Mouse (Mus musculus): ENCODE data around the gene Ick. TPM values are rescaled to one million over a fixed set of nuclear protein-coding genes. Genes with fewer than 3 reads are reported as not detected.
"Not testable (repeated sequence)": the region's sequence is repeated elsewhere in the genome, so short reads cannot be mapped to it uniquely, and the experiment has no call there.

The Ick gene
- 18.2 and 20.5 TPM in 2 replicates for polyA plus RNA-seq (2012; rRNA removed)

DNA sequence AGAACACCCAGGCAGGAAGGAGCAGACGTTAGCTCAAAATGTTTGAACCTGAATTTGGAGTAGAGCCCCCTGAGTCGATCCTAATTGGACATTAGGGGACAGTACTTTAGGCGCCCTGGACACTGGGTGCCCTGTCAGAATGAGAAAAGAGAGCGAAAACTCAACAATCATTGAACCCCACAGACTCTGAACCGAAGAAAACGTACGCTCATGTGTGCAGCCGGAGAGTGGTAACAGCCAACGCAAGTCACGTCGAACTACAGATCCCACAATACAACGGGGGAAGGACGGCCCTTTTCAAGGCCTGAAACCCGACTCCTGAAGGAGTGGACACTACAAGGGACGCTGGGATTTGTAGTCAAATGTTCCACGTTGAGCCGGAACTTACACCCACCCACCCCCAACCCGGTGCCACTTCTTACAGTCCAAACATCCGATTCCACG is at the start of gene Ick, which contains the start of gene Fbxo9:
TSS of gene Ick (plus strand) at position 397 of the 444 bp plus-strand sequence.
TSS of gene Fbxo9 (minus strand) at position 270 of the 444 bp plus-strand sequence.
- no peak for DNase-seq (ENCODE audit: low spot score)

DNA sequence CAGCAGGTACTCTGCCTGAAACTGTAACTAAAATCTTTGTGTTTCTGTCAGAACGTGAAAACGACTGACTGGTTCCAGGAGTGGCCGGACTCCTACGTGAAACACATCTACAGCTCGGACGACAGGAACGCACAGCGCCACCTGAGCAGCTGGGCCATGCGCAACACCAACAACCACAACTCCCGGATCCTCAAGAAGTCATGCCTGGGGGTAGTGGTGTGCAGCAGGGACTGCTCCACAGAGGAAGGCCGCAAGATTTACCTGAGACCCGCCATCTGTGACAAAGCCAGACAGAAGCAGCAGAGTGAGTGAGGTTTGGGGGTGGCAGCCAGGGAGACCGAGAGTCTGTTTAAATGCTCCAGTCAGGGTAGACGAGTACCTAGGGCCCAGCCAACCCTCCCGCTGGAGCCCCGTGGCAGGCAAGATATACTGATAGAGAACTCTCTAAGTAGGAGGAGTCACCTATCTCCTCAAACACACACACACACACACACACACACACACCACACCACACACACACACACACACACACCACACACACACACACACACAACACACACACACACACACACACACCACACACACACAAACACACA is 49.4 kb upstream of the Ick start:
- DNase-seq (ENCODE audit: low spot score), result no peak

DNA sequence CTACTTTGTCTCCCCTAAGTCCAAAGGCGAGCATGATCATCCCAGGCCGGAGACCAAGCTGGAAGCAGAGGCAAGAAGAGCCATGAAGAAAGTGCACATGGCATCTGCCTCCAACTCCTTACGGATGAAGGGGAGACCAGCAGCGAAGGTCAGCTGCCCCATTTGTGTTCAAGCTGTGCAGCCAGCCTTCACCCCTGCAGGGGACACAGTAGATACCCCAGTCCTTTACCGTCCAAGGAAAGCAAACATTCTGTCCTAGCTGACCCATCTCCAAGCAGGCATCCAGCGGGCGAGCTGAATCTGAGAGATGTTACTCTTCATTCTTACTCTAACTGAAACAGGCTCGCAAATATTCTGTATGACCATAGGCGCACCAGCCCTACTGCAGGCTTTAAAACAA is 46.6 kb upstream of the Ick start:
- no peak for DNase-seq (ENCODE audit: low spot score)

DNA sequence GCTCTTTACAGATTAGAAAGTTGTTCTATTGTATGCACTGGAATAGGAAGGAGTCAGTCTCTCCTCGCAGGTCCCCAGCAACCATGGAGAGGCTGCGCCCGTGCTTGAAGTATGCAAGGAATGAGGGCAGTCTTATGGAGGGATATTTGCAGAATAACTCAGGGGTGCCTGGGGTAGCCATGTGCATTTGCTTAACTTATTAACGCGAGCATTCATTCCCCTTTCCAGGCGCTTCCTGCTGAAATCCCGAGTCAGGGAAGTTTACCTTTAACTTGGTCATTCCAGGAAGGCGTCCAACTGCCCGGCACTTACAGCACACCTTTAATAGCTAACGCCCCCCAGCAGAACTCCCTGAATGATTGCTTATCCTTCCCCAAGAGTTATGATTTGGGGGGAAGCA is 44.9 kb upstream of the Ick start:
- no peak for DNase-seq (ENCODE audit: low spot score)

DNA sequence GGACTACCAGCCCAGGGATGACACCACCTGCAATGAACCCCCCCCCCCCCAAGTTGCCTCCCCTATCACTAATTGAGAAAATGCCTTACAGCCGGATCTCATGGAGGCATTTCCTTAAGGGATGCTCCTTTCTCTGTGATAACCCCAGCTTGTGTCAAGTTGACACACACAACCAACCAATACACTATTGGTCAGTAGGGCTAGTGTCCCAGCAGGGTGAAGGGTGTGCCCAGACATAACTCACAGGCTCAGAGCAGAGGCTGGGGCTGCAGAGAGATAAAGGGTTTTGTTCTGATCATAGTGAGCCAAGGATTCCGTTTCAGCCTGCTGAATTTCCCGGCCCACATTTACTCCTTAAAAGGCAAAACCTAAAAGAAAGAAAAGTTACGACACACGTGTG is 38.5 kb upstream of the Ick start:
- no peak for DNase-seq (ENCODE audit: low spot score)

DNA sequence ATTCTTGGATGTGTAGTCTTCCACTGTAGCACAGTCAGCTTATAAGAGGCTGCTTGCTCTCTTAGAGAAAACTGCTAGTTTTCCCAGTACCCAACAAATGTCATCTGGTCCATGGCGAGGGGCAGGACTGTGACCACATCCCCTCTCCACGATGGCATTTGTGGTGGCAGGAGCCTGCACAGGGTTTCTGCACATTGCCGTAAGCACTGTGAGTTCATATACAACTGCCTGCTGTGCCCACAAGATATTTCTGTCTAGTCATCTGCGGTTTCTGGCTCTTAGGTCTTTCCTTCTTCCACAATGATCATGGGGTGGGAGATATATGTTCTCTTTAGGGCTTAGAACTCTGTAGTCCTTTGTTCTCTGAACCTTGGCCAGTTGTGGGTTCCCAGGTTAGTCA is 37.4 kb upstream of the Ick start:
- DNase-seq (ENCODE audit: low spot score), result no peak

DNA sequence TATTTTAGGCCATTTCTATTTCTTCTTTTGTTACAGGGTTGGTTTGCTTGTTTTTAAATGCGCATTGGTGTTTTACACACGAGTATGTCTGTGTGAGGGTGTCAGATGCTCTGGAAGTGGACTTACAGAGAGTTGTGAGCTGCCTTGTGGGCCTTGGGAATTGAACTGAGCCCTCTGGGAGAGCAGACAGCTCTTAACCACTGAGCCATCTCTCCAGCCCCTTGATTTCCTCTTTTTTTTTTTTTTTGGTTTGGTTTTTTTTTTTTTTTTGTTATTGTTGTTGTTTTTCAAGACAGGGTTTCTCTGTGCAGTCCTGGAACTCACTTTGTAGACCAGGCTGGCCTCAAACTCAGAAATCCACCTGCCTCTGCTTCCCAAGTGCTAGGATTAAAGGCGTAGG is 35.7 kb upstream of the Ick start:
- DNase-seq (ENCODE audit: low spot score), result not testable (repeated sequence)

DNA sequence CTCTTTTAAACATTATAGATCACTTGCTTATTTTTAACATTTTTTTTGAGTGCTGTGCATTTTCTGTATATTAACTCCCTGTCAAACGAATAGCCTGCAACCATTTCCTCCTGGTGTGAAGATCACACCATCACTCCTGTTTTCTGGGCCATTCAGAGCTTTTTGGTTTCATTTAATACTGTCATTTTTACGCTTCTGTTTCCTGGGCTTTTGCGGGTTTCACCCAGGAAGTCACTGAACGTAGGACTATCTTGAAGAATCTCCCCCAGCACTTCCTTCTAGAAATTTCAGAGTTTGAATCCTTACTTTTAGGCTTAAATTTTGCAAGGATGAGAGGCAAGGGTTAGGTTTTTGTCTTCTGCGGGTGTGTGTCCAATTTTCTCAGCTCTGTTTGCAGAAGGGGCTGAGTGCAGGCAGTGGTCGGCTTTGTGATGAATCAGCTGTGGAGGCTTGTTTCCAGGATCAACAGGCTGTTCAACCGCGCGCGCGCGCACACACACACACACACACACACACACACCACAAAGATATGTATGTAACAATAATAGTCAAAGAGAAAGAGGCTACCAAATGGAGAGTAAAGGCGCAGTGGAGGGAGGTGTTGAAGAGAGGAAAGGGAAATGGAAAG is 35.2 kb upstream of the Ick start:
- DNase-seq (ENCODE audit: low spot score), result no peak

DNA sequence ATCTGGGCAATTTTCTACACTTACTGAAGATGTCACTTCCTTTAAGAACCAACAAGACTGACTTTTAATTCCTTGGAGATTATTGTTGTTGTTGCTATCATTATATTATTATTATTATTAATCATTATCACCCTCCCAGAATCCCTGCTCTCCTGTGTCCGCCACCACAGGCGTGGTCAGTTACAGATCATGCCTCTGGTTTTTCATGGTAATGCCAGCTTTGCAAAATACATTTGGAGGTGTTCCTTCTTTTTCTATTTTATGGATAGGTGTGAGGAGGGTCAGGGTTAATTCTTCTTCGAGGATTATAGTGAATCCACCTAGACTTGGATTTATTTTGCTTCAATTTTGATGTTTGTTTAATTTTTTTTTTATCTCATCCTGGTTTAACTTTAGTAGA is 33.7 kb upstream of the Ick start:
- no peak for DNase-seq (ENCODE audit: low spot score)

DNA sequence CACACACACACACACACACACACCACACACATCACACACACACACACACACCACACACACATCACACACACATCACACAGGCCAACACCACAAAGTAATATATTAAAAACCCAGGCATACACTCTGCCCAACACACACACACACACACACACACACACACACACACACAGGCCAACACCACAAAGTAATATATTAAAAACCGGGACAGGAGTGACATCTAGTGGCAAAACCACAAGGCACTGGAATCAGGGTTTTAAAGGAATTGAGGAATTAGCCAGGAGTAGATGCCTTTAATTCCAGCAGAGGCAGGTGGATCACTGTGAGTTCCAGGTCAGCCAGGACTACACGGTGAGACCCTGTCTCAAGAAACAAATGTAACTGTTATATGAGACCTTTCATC is 30.8 kb upstream of the Ick start:
- no peak for DNase-seq (ENCODE audit: low spot score)

DNA sequence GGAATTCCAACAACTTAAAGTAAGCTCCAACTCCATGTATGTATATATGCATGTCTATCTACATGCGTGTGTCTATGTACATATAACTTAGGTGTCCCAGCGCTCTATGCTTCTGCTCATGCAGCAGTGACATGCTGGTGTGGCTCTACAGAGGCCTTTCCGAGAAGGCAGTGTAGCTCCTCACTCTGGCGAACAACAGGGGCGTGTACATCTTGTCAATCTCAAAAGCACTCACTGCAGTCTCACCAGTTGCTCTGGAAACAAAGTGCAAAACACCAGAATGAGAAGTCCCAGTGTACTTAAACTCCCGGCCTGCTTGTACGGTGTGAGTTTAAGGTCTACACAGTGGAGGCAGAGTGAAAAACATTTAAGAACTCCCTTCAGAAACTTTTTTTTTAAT is 27.2 kb upstream of the Ick start:
- DNase-seq (ENCODE audit: low spot score), result no peak

DNA sequence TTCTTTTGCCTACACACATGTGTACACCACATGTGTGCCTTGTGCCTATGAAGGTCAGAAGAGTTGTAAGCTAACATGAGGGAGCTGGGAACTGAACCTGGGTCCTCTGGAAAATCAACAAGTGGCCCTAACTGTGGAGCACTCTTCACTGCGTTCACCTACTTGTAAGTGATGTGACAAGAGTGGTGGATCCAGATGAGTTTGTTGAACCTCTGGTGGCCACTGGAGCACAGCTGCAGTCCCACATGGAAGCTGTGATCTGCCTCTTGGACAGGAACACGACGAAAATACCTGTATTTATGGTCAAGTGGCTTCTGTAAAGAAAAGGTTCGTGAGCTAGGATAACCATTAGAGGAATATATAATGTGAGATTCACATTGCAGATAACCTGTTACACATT is 24.7 kb upstream of the Ick start:
- no peak for DNase-seq (ENCODE audit: low spot score)

DNA sequence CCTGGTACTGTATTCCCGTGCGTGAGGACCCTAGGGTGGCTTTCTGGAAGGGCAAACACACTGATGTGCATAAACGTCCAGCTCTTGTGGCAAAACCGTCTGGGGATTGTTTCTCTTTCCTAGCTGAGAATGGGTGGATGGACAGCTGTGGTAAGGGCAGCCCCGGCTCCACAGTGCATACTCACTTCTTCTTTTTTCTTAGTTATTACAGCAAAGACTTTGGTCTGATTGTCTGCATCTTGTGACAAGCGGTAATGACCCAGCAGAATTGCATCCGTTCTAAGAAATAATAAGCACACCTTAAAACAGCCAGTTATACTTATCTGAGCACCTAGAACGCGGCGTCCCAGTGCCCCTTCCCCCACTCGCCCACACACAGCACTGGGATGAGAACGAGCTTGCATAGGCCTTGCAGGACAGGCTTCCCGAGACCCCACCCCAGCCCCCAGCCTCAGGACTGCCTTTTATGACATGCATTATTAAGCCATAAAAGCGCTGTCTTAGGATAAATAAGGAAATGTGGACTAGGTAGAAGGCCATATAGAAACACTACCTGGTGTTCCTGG is 23.2 kb upstream of the Ick start:
- DNase-seq (ENCODE audit: low spot score), result no peak

DNA sequence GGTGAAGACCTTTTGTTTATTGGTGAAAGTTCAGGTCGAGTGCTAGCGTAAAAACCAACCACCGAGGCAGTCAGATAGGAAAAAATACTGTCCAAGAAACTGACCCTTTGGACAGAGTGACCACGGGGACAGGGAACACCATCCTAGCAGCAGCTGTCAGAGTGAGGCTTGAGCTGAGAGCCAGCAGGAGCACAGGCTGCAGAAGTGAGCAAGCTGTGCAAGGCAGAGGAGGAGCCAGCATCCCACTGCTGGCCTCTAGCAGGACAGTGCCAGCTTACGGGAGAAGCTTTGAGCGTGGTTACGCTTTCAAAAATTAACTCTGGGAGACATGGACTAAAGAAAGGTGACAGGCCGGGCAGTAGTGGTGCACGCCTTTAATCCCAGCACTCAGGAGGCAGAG is 21.2 kb upstream of the Ick start:
- DNase-seq (ENCODE audit: low spot score), result no peak

DNA sequence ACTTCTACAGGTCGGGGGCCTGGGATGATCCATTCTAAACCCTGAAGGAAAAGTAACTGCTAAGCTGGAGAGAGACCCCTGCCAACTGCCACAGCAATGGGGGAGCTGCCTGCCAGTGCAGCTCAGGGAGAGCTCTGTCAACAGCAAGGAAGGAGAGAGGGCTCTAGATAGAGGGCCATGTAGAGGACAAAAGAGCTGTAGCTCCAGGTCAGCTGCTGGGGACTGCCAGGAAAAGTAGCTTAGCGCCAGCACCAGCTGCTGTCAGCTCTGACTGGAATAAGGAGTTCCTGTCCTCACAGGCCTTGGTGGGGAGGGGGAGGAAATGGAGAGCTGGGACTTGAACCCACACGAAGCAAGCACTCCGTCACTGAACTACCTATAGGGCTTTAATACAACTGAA is 20.5 kb upstream of the Ick start:
- DNase-seq (ENCODE audit: low spot score), result no peak

DNA sequence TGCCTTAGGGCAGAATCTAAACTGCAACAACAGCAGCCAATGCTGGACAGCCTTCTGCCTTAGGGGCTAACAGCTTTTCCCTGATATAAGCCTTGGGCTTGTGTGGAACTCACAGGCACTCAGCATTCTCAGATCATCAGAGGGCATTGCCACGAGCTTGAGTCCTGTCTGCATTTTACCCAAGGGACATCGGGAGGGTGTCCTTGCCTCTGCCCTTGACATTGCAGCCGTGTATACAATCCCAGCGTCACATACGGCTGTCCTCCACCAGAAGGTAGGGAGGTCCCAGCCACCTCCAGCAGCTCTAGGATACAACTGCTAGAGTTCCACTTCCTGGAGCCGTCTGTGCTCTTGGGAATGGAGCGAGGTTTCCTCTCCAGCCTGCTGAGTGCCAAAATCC is 20.0 kb upstream of the Ick start:
- no peak for DNase-seq (ENCODE audit: low spot score)

DNA sequence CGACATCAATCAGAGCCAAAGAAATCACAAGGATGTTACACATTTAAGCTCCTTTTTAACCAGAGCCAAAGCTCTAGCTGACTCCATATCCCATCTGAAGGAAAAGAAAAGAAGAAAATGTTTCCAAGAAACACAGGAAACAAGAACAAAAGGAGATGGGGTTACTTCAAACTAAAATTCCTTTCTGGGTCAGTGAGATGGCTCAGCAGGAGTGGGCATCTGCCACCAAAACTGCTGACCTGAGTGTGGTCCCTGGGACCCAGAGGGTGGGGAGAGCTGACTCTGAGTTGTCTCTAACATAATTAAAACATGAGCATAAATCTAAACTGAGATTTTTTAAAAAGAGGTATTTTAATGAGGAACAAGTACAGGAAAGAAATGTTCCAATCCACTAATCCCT is 19.1 kb upstream of the Ick start:
- DNase-seq (ENCODE audit: low spot score), result no peak

DNA sequence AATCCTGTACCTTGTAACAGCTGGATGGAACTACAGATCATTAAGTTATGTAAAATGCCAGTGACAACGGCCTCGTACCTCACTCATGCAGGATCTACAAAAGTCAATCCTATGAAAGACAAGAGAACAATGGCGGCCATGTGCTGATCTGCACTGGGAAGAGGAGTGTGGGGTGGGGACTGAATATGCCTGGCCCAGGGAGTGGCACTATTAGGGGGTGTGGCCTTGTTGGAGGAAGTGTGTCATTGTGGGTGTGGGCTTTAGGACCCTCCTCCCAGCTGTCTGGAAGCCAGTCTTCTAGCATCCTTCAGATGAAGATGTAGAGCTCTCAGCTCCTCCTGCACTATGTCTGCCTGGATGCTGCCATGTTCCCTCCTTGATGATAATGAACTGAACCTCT is 18.4 kb upstream of the Ick start:
- DNase-seq (ENCODE audit: low spot score), result no peak

DNA sequence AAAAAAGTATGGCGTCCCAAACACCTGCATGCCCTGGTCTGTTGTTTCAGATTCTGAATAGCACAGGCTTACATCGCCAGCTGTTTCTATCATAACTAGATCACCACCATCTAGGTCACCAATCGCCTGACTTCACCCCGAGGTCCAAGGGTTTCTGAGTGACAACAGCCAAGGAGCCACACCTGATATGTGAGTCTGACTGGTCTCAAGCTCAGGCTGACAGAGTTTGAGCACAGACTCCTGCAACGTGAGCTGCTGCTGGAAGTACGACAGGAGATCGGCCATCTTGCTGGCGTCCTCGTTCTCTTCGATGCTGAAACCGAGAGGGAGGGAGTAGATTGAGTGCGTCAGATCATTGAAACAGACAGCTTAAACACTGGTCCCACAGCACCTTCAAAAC is 13.3 kb upstream of the Ick start:
- DNase-seq (ENCODE audit: low spot score), result no peak

DNA sequence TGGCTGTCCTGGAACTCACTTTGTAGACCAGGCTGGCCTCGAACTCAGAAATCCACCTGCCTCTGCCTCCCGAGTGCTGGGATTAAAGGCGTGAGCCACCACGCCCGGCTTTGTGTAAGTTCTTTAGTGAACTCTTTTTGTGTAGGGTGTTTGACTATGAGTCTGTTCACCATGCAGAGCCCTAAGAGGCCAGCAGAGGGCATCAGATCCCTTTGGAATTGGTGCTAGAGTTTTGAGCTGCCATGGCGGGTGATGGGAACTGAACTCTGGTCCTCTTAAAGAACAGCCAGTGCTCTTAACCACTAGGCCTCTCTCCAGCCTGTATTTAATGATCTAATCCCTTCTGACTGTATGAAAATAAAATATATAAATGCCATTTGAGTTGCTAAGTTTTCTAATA is 12.6 kb upstream of the Ick start:
- DNase-seq (ENCODE audit: low spot score), result no peak

DNA sequence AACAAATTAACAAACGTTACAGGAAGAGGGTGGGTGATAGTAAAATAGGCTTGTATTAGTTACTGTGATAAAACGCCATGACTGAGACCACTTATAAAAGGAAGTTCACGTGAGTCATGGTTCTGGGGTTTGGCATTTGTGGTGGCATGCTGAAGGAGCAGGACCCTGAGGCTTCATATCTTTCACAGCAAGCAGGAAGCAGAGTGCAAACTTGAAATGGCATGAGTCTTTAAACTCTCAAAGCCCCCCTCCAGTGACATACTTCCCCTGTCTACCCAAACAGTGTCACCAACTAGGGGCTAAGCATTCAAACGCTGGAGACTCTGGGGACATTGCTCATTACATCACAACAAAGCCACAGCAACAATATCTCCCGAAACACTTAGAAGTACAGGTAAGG is 8.0 kb upstream of the Ick start:
- no peak for DNase-seq (ENCODE audit: low spot score)

DNA sequence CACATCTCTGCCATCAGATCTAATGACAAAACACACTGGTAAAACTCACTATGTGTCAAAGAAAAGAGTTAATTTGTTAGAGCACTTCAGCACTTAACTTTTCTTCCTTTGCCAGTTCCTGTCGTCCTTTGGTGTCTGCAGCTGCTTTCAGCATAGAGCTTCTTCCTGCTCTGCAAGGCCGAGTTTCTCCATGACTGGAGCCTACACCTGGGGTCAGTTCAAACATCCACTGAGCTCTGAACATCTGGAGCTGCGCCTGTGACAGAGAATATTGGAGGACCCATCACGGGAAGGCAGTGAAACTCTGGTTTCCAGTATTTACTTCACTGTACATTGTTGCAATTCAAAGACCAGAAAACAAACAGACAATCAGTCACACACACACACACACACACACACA is 7.6 kb upstream of the Ick start:
- DNase-seq (ENCODE audit: low spot score), result no peak

DNA sequence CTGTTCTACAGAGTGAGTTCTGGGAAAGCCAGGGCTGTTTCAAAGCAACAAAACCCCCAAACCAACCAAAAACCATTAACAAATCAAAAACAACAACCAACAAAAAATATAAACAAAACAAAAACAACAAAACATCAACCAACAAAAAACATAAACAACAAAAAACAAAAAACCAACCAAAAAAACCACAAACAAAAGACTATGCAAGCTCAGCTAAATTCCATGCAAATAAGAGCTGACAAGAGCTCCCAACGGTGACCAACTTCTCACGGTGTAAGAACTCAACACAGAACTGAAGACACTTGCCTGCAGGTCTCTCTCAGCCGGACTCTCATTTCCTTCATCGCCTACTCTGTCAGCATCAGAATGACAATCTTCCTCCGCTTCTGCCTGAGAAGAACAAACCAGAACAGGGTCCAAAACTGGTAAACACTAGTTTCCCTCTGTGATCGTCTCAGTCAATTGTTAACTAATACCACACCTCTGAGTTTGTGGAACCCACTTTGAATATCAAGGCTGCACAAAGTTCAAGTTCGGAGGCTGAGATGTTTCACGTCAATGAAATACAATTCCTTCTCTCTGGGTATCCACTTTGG is 4.9 kb upstream of the Ick start:
- no peak for DNase-seq (ENCODE audit: low spot score)

All from urinary bladder, adult 2 months (tissue).